Comparison of ENCODE assay signal across 16 mouse cellular contexts in genomic region chr2:169464106-169464505, GRCm38 (mm10).
"Had no signal": no experiment of that assay in that cellular context is flagged by ENCODE, and none has a peak within 500 bp of the region (broad histone marks: within the 10 kb centered on the region; RNA-seq: fewer than 3 reads in every experiment).

No protein-coding gene starts in this region.

- H3K9ac ChIP-seq: neural tube, embryonic 13.5 days; neural tube, embryonic 15.5 days; stomach, embryonic 15.5 days had no signal

- DNase-seq: retina, postnatal 1 day; right cerebral cortex, adult 18-20 months; right cerebral cortex, postnatal 14 days; right cerebral cortex, postnatal 25 days; right cerebral cortex, postnatal 4 days; spleen, adult 18-20 months; thymus, adult 18-20 months; thymus, adult 2 months; thymus, postnatal 14 days; thymus, postnatal 25 days; thymus, postnatal 36 days; thymus, postnatal 4 days had no signal

- H3K36me3 ChIP-seq: neural tube, embryonic 13.5 days; neural tube, embryonic 15.5 days; stomach, embryonic 15.5 days had no signal

- H3K4me2 ChIP-seq: neural tube, embryonic 13.5 days; neural tube, embryonic 15.5 days; stomach, embryonic 15.5 days had no signal

- H3K27me3 ChIP-seq: neural tube, embryonic 13.5 days; neural tube, embryonic 15.5 days; stomach, embryonic 15.5 days had no signal

- H3K27ac ChIP-seq: neural tube, embryonic 13.5 days; neural tube, embryonic 15.5 days; stomach, embryonic 15.5 days; stomach, postnatal 0 days had no signal

- H3K4me1 ChIP-seq: stomach, embryonic 15.5 days had no signal

- H3K4me3 ChIP-seq: neural tube, embryonic 13.5 days; neural tube, embryonic 15.5 days; stomach, embryonic 15.5 days had no signal

- H3K9me3 ChIP-seq: neural tube, embryonic 13.5 days; neural tube, embryonic 15.5 days; stomach, embryonic 15.5 days had no signal
